Mouse (Mus musculus) stomach, postnatal 0 days (tissue): ENCODE results near the gene Myl4.

ENCODE experiments used
- CTCF ChIP-seq: IDR thresholded peaks from 2 replicates; pipeline ENCODE4 v1.5.1; 2016; ENCODE audit warnings: antibody characterized with exemption, low read depth, mild to moderate bottlenecking, moderate library complexity
- EP300 ChIP-seq: optimal IDR thresholded peaks from 2 replicates; pipeline ENCODE3; 2016; ENCODE audit warnings: antibody characterized with exemption

DNA sequence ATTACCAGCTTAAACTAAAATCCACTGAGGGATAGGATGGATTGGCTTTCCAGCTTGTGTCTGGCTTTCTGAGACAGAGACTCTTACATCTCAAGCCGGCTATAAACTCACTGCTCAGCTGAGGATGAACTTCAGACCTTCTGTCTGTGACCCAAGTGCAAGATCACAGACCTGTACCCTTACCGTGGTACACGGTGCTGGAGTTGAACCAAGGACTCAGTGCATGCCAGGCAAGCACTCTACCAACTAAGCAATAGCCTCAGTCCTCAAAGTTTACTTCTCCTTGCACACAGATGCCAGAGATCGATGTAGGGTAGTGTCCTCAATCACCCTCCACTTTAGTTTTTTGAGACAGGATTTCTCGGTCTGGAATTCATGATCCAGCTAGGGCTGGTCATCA, 10.7 kb upstream of the Myl4 start:
- no peak for TF ChIP-seq EP300
- no peak for TF ChIP-seq CTCF
